In genomic region chr12:81013496-81013895, GRCm38 (mm10) we compare ENCODE assay signal across 29 mouse cellular contexts. TPM values are rescaled to one million over a fixed set of nuclear protein-coding genes. Genes with fewer than 3 reads are reported as not detected.
DNase-seq lines count a peak whose midpoint lies in the region; ATAC-seq and TF ChIP-seq lines count a peak whose summit lies in the region.
"Had no signal": no experiment of that assay in that cellular context is flagged by ENCODE, and none has a peak within 500 bp of the region (broad histone marks: within the 10 kb centered on the region; RNA-seq: fewer than 3 reads in every experiment).

No protein-coding gene starts in this region.

- no peak overlapping the region for H3K4me2 ChIP-seq in midbrain, embryonic 14.5 days (ENCODE audit: low read length)
- H3K4me2 ChIP-seq in midbrain, embryonic 13.5 days (replicated peaks) = no peak overlapping the region
- H3K4me2 ChIP-seq: embryonic facial prominence, embryonic 12.5 days; neural tube, embryonic 15.5 days had no signal

- no peaks in the 10 kb centered on the region for H3K27me3 ChIP-seq in midbrain, embryonic 14.5 days (ENCODE audit: control insufficient read depth, insufficient read depth, low read length)
- no peaks in the 10 kb centered on the region for H3K27me3 ChIP-seq in midbrain, embryonic 13.5 days
- H3K27me3 ChIP-seq in thymus, adult 2 months (ENCODE audit: control insufficient read depth, insufficient read depth, low read length) = no peaks in the 10 kb centered on the region
- H3K27me3 ChIP-seq: CH12.LX; embryonic facial prominence, embryonic 12.5 days; neural tube, embryonic 15.5 days had no signal

- H3K9me3 ChIP-seq in midbrain, embryonic 14.5 days (ENCODE audit: control insufficient read depth, low read length) = no peaks in the 10 kb centered on the region
- H3K9me3 ChIP-seq in midbrain, embryonic 13.5 days = no peaks in the 10 kb centered on the region
- H3K9me3 ChIP-seq: embryonic facial prominence, embryonic 12.5 days; hindbrain, embryonic 10.5 days; midbrain, embryonic 10.5 days; neural tube, embryonic 15.5 days had no signal

- no peak for TF ChIP-seq CTCF in thymus, adult 2 months (IDR thresholded peaks at IDR 0.05; ENCODE audit: borderline replicate concordance, control insufficient read depth, extremely low read depth, insufficient read depth, low read length, poor library complexity)

- ATAC-seq in midbrain, embryonic 14.5 days (ENCODE audit: low FRiP score, low TSS enrichment) = no peak
- ATAC-seq in midbrain, embryonic 13.5 days = no peak
- ATAC-seq: forebrain, postnatal 0 days; intestine, postnatal 0 days; liver, postnatal 0 days; lung, postnatal 0 days had no signal

- no peak overlapping the region for H3K4me3 ChIP-seq in midbrain, embryonic 14.5 days (replicated peaks; ENCODE audit: low read depth, low read length)
- H3K4me3 ChIP-seq in midbrain, embryonic 13.5 days (replicated peaks) = no peak overlapping the region
- no peak overlapping the region for H3K4me3 ChIP-seq in thymus, adult 2 months (ENCODE audit: control insufficient read depth, insufficient read depth, low read length)
- H3K4me3 ChIP-seq: embryonic facial prominence, embryonic 12.5 days; heart, adult 2 months; hindbrain, embryonic 10.5 days; layer of hippocampus, adult 2 months; midbrain, embryonic 10.5 days; neural tube, embryonic 15.5 days had no signal

- no peak overlapping the region for H3K9ac ChIP-seq in midbrain, embryonic 14.5 days (replicated peaks; ENCODE audit: low read length)
- H3K9ac ChIP-seq in midbrain, embryonic 13.5 days (replicated peaks) = no peak overlapping the region
- H3K9ac ChIP-seq: embryonic facial prominence, embryonic 12.5 days; forebrain, postnatal 0 days; liver, postnatal 0 days; neural tube, embryonic 15.5 days had no signal

- no peaks in the 10 kb centered on the region for H3K36me3 ChIP-seq in midbrain, embryonic 14.5 days (ENCODE audit: control insufficient read depth, insufficient read depth, low read length)
- no peaks in the 10 kb centered on the region for H3K36me3 ChIP-seq in midbrain, embryonic 13.5 days
- H3K36me3 ChIP-seq in thymus, adult 2 months (ENCODE audit: control insufficient read depth, insufficient read depth, low read length) = no peaks in the 10 kb centered on the region
- H3K36me3 ChIP-seq: embryonic facial prominence, embryonic 12.5 days; hindbrain, embryonic 10.5 days; midbrain, embryonic 10.5 days; neural tube, embryonic 15.5 days had no signal

- peaks cover 9% of the 10 kb centered on the region for H3K4me1 ChIP-seq in midbrain, embryonic 14.5 days (ENCODE audit: control insufficient read depth, insufficient read depth, low read length)
- H3K4me1 ChIP-seq in midbrain, embryonic 13.5 days (replicated peaks) = peaks cover 18% of the 10 kb centered on the region
- no peaks in the 10 kb centered on the region for H3K4me1 ChIP-seq in thymus, adult 2 months (replicated peaks; ENCODE audit: control insufficient read depth, insufficient read depth, low read length)

- TF ChIP-seq POLR2A in thymus, adult 2 months (IDR thresholded peaks at IDR 0.05; ENCODE audit: control insufficient read depth, extremely low read depth, insufficient read depth, low read length, poor library complexity) = no peak

- no peak overlapping the region for H3K27ac ChIP-seq in midbrain, embryonic 14.5 days (replicated peaks; ENCODE audit: low read depth, low read length)
- H3K27ac ChIP-seq in midbrain, embryonic 13.5 days = no peak overlapping the region
- no peak overlapping the region for H3K27ac ChIP-seq in thymus, adult 2 months (ENCODE audit: control insufficient read depth, insufficient read depth, low read length)
- H3K27ac ChIP-seq: embryonic facial prominence, embryonic 12.5 days; heart, adult 2 months; hindbrain, embryonic 10.5 days; layer of hippocampus, adult 2 months; midbrain, embryonic 10.5 days; neural tube, embryonic 15.5 days had no signal

- DNase-seq in ovary, postnatal 36 days (ENCODE audit: low spot score) = peak; percentile 68
- no peak for DNase-seq in ovary, postnatal 10 days (ENCODE audit: low spot score)
- peak; percentile 83 to 91 for DNase-seq in adrenal gland, adult (ENCODE audit: inconsistent age in 2 of 2, low spot score in 1 of 2)
- DNase-seq in adrenal gland, postnatal 36 days = peak; percentile 74 to 78
- no peak for DNase-seq in midbrain, embryonic 14.5 days
- no peak for DNase-seq in thymus, adult 2 months
- DNase-seq: B cell, adult 2 months; cerebellum, adult 18-20 months; cerebellum, postnatal 14 days; forebrain, postnatal 0 days; gastrocnemius, postnatal 14 days; heart, adult 2 months; kidney, postnatal 25 days; layer of hippocampus, postnatal 36 days; liver, postnatal 0 days; retina, postnatal 1 day; right cerebral cortex, postnatal 25 days; spleen, adult 18-20 months; thymus, postnatal 36 days had no signal

- 83% methylated on average over 11 of the region's 11 CpGs for WGBS in midbrain, embryonic 14.5 days
- 85% methylated on average over 11 of the region's 11 CpGs for WGBS in midbrain, embryonic 13.5 days
- WGBS in thymus, adult 2 months = 90% methylated on average over 11 of the region's 11 CpGs

RNA-seq across cellular contexts. Expression of gene Smoc1, which starts 13.1 kb away (rescaled TPM):
- total RNA-seq in adrenal gland, postnatal 36 days (2021) = 100 to 1,000 TPM; 143 to 169 TPM
- polyA plus RNA-seq in midbrain, embryonic 14.5 days (2014; fragmentation: Nextera tagmentation; extraction: Ambion mirVana) = 21.6 and 33.5 TPM in 2 replicates
- polyA plus RNA-seq in midbrain, embryonic 13.5 days (2015; fragmentation: Nextera tagmentation; extraction: Ambion mirVana) = 17.7 and 20.3 TPM in 2 replicates
- 41.7 and 46.1 TPM in 2 replicates for polyA plus RNA-seq in thymus, adult 2 months (2012; rRNA removed)

RNA-seq across cellular contexts. Expression of gene Slc10a1, which starts 45.0 kb away (rescaled TPM):
- not detected for total RNA-seq in adrenal gland, postnatal 36 days (2021)
- polyA plus RNA-seq in midbrain, embryonic 14.5 days (2014; fragmentation: Nextera tagmentation; extraction: Ambion mirVana) = 0.49 and 0.50 TPM in 2 replicates
- 0.62 and 0.79 TPM in 2 replicates for polyA plus RNA-seq in midbrain, embryonic 13.5 days (2015; fragmentation: Nextera tagmentation; extraction: Ambion mirVana)
- 0.07 and 1.9 TPM in 2 replicates for polyA plus RNA-seq in thymus, adult 2 months (2012; rRNA removed)
- total RNA-seq: forebrain, postnatal 0 days; gastrocnemius, postnatal 14 days; heart, adult 2 months; layer of hippocampus, adult 2 months; layer of hippocampus, postnatal 36 days; left cerebral cortex, postnatal 10 days had no signal
- polyA plus RNA-seq: forebrain, postnatal 0 days; heart, adult 2 months had no signal

Comparison
In these comparisons a context has a peak if more than half of its experiments do, and no peak if none do; other contexts are left out.
1. DNase-seq: peak in ovary, postnatal 36 days (single experiment), adrenal gland, adult (2 of 2) and adrenal gland, postnatal 36 days (2 of 2); none in ovary, postnatal 10 days (single experiment), midbrain, embryonic 14.5 days (single experiment) and thymus, adult 2 months (single experiment).